Mouse (Mus musculus) CH12.LX (cell line): ENCODE measurements at regions not wholly inside any gene's neighbourhood (a gene's known extent, or its start where the extent isn't known, plus 50 kb on each side); places are given as distances from the start of the nearest gene placed in this dataset.

ENCODE experiments used
- DNase-seq: peaks from one replicate; pipeline ENCODE4 v3.0.0-alpha.2; 2013; ENCODE audit errors: extremely low read depth
- H3K27ac ChIP-seq: 2 replicates; pipeline ENCODE4 v1.5.1; 2012; ENCODE audit warnings: low read depth, mild to moderate bottlenecking, control low read depth, moderate library complexity; ENCODE audit not compliant: insufficient read depth
- H3K27me3 ChIP-seq: replicated peaks from 2 replicates; pipeline ENCODE3; 2012; ENCODE audit warnings: inconsistent platforms
- H3K36me3 ChIP-seq, 2 experiments: replicated peaks in 1 of 2; 2 replicates each; pipeline versions ENCODE3 to v1.6.1; 2012; ENCODE audit warnings: inconsistent platforms in 1 of 2, low read length in 1 of 2, mild to moderate bottlenecking in 1 of 2, mixed read lengths in 1 of 2, moderate library complexity in 1 of 2; ENCODE audit not compliant: control insufficient read depth in 1 of 2, insufficient read depth in 1 of 2
- H3K4me1 ChIP-seq, 2 experiments: 2 replicates each; pipeline ENCODE4 v1.6.1; 2012; ENCODE audit warnings: inconsistent platforms in 1 of 2, moderate library complexity in 1 of 2; ENCODE audit not compliant: insufficient read depth in 2 of 2, control insufficient read depth in 1 of 2
- H3K4me2 ChIP-seq: 2 replicates; pipeline ENCODE4 v1.6.1; 2012; ENCODE audit warnings: low read depth, mild to moderate bottlenecking, control low read depth; ENCODE audit not compliant: poor library complexity, insufficient read depth, severe bottlenecking
- H3K4me3 ChIP-seq, 3 experiments: fragments of 150-350 bp in 1 of 3; sonication (generic) in 1 of 3; replicated peaks in 1 of 3; 2 replicates each; pipeline versions ENCODE3 to v1.5.1; 2011 to 2012; ENCODE audit warnings: low read depth in 2 of 3, low read length in 2 of 3, mild to moderate bottlenecking in 2 of 3, moderate library complexity in 2 of 3, control low read depth in 1 of 3, improper control_type of control experiment in 1 of 3, inconsistent platforms in 1 of 3, mixed read lengths in 1 of 3; ENCODE audit not compliant: poor library complexity in 1 of 3
- H3K79me2 ChIP-seq: replicated peaks from 2 replicates; pipeline ENCODE4 v1.6.1; 2012; ENCODE audit warnings: mild to moderate bottlenecking, moderate library complexity; ENCODE audit not compliant: control insufficient read depth, poor library complexity, insufficient read depth, severe bottlenecking; ENCODE audit errors: extremely low read depth
- H3K9ac ChIP-seq: 2 replicates; pipeline ENCODE4 v1.6.1; 2012; ENCODE audit warnings: low read depth, mild to moderate bottlenecking, control low read depth, moderate library complexity; ENCODE audit not compliant: insufficient read depth
- H3K9me3 ChIP-seq: replicated peaks from 2 replicates; pipeline ENCODE3; 2012; ENCODE audit warnings: low read length, inconsistent platforms, mixed read lengths
- BHLHE40 ChIP-seq: IDR thresholded peaks from 2 replicates; pipeline ENCODE4 v1.6.1; 2011; ENCODE audit warnings: mild to moderate bottlenecking, low read depth, low read length, improper control_type of control experiment
- CHD1 ChIP-seq: IDR thresholded peaks from 2 replicates; pipeline ENCODE4 v1.6.1; 2012; ENCODE audit warnings: low read depth, low read length, improper control_type of control experiment, inconsistent platforms
- CHD2 ChIP-seq: IDR thresholded peaks from 2 replicates; pipeline ENCODE4 v1.6.1; 2011; ENCODE audit warnings: low read length, improper control_type of control experiment
- CTCF ChIP-seq, 2 experiments: IDR thresholded peaks in 1 of 2; conservative IDR thresholded peaks in 1 of 2; 2 replicates each; pipeline ENCODE4 v1.5.1; 2011 to 2012; ENCODE audit warnings: low read depth in 2 of 2, low read length in 2 of 2, improper control_type of control experiment in 1 of 2, inconsistent platforms in 1 of 2, mild to moderate bottlenecking in 1 of 2, moderate library complexity in 1 of 2
- E2F4 ChIP-seq: IDR thresholded peaks from 2 replicates; pipeline ENCODE4 v1.6.1; 2011; ENCODE audit warnings: low read depth, low read length, improper control_type of control experiment; ENCODE audit not compliant: insufficient replicate concordance
- EP300 ChIP-seq: IDR thresholded peaks from 2 replicates; pipeline ENCODE4 v1.6.1; 2011; ENCODE audit warnings: low read length, improper control_type of control experiment
- ETS1 ChIP-seq: conservative IDR thresholded peaks from 2 replicates; pipeline ENCODE4 v1.6.1; 2012; ENCODE audit warnings: low read depth, mild to moderate bottlenecking, inconsistent platforms, low read length, improper control_type of control experiment, moderate library complexity
- HCFC1 ChIP-seq: IDR thresholded peaks from 2 replicates; pipeline ENCODE4 v1.6.1; 2012; ENCODE audit warnings: low read depth, mild to moderate bottlenecking, inconsistent platforms, low read length, improper control_type of control experiment
- JUND ChIP-seq: conservative IDR thresholded peaks from 2 replicates; pipeline ENCODE4 v1.6.1; 2011; ENCODE audit warnings: low read depth, low read length, improper control_type of control experiment
- KAT2A ChIP-seq: IDR thresholded peaks from 2 replicates; pipeline ENCODE4 v1.6.1; 2012; ENCODE audit warnings: low read length, improper control_type of control experiment, inconsistent platforms; ENCODE audit not compliant: insufficient replicate concordance
- MAX ChIP-seq: IDR thresholded peaks from 2 replicates; pipeline ENCODE4 v1.6.1; 2011; ENCODE audit warnings: low read length, improper control_type of control experiment
- MEF2A ChIP-seq: IDR thresholded peaks from 2 replicates; pipeline ENCODE4 v1.6.1; 2014; ENCODE audit warnings: low read depth, mild to moderate bottlenecking, inconsistent platforms, low read length, improper control_type of control experiment, borderline replicate concordance
- MXI1 ChIP-seq: IDR thresholded peaks from 2 replicates; pipeline ENCODE4 v1.6.1; 2011; ENCODE audit warnings: mild to moderate bottlenecking, low read depth, low read length, improper control_type of control experiment
- NELFE ChIP-seq: IDR thresholded peaks from 2 replicates; pipeline ENCODE4 v1.6.1; 2011; ENCODE audit warnings: low read depth, low read length, improper control_type of control experiment
- NRF1 ChIP-seq: IDR thresholded peaks from 2 replicates; pipeline ENCODE4 v1.6.1; 2014; ENCODE audit warnings: low read depth, mild to moderate bottlenecking, inconsistent platforms, low read length, improper control_type of control experiment, moderate library complexity
- PAX5 ChIP-seq: IDR thresholded peaks from 2 replicates; pipeline ENCODE4 v1.6.1; 2012; ENCODE audit warnings: low read length, inconsistent platforms, mixed read lengths
- POLR2AphosphoS2 ChIP-seq: IDR thresholded peaks from 2 replicates; pipeline ENCODE4 v1.6.1; 2011; ENCODE audit warnings: low read depth, low read length, improper control_type of control experiment
- SIN3A ChIP-seq: IDR thresholded peaks from 2 replicates; pipeline ENCODE4 v1.6.1; 2012; ENCODE audit warnings: low read length, improper control_type of control experiment, inconsistent platforms
- TBP ChIP-seq: conservative IDR thresholded peaks from 2 replicates; pipeline ENCODE4 v1.6.1; 2011; ENCODE audit warnings: low read depth, low read length, improper control_type of control experiment
- USF1 ChIP-seq: IDR thresholded peaks from 2 replicates; pipeline ENCODE4 v1.6.1; 2014; ENCODE audit warnings: low read depth, mild to moderate bottlenecking, inconsistent platforms, low read length, improper control_type of control experiment
- USF2 ChIP-seq: conservative IDR thresholded peaks from 2 replicates; pipeline ENCODE4 v1.6.1; 2011; ENCODE audit warnings: low read depth, low read length, improper control_type of control experiment
- ZC3H11A ChIP-seq: IDR thresholded peaks from 2 replicates; pipeline ENCODE4 v1.6.1; 2012; ENCODE audit warnings: low read depth, mild to moderate bottlenecking, inconsistent platforms, low read length, improper control_type of control experiment
- ZKSCAN1 ChIP-seq: IDR thresholded peaks from 2 replicates; pipeline ENCODE4 v1.6.1; 2012; ENCODE audit warnings: low read depth, inconsistent platforms, low read length, improper control_type of control experiment, borderline replicate concordance
- ZMIZ1 ChIP-seq: IDR thresholded peaks from 2 replicates; pipeline ENCODE4 v1.6.1; 2012; ENCODE audit warnings: low read depth, mild to moderate bottlenecking, inconsistent platforms, low read length, improper control_type of control experiment
- ZNF384 ChIP-seq: IDR thresholded peaks from 2 replicates; pipeline ENCODE4 v1.6.1; 2012; ENCODE audit warnings: low read depth, low read length, improper control_type of control experiment, inconsistent platforms
- dilution Hi-C: fragments of 300-500 bp; cut with MboI; formaldehyde crosslinking; loops from 2 replicates; pipeline ENCODE4 v1.14.3; 2020; ENCODE audit warnings: low sequenced_read_pairs; ENCODE audit not compliant: extremely low pct_unique_long_range_greater_than_20kb, extremely low pct_ligation_motif_present
- in situ Hi-C: fragments of 300-500 bp; cut with MboI; formaldehyde crosslinking; loops from 3 replicates; pipeline ENCODE4 v1.14.3; 2019; ENCODE audit warnings: low sequenced_read_pairs, low pct_ligation_motif_present, low pct_unique_long_range_greater_than_20kb, mixed read lengths

- DNase-seq: no peak
- no peaks in the 10 kb centered on the region for H3K9me3 ChIP-seq
- H3K27me3 ChIP-seq: no peaks in the 10 kb centered on the region
- no peak overlapping the region for H3K4me3 ChIP-seq
- dilution Hi-C loops: no loop called here
- H3K79me2 ChIP-seq: no peaks in the 10 kb centered on the region
- H3K27ac ChIP-seq: no peak overlapping the region
- in situ Hi-C loops: no loop called here
- no peak overlapping the region for H3K9ac ChIP-seq
- no peaks in the 10 kb centered on the region for H3K36me3 ChIP-seq
- TF ChIP-seq NELFE (no peak), POLR2AphosphoS2 (no peak), EP300 (no peak), USF2 (no peak), CHD1 (no peak), BHLHE40 (no peak), ZC3H11A (no peak), PAX5 (no peak), CHD2 (no peak), CTCF (conservative IDR thresholded peaks at IDR 0.05 in 1 of 2, IDR thresholded peaks at IDR 0.05 in 1 of 2; ENCODE audit: low read depth in 2 of 2, low read length in 2 of 2) (no peak), MEF2A (no peak), KAT2A (no peak), ETS1 (no peak), HCFC1 (no peak), USF1 (no peak), ZKSCAN1 (no peak), ZNF384 (no peak), TBP (no peak), MXI1 (no peak), MAX (no peak)
- H3K4me2 ChIP-seq: no peak overlapping the region
- H3K4me1 ChIP-seq: peaks cover 6 to 15% of the 10 kb centered on the region in 2 experiments
Observed at GRCm38 (mm10) chr2:45227276-45227944, 110.2 kb upstream of the Zeb2 start.

DNA sequence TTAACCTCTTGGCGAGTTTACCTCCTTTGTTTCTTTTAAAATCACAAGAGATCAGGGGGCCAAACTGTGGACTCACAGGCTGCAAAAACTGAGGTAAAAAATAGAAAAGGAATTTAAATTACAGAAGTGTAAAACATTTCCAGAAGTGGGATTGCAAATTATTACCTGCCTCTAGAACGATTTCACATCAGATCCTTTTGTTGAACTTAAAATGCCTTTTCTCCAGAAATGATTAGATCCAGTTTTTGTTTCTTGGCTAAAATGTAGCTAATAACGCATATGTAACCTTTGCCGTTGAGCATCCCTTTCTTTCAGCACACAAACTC, 108.8 kb upstream of the Zeb2 start:
- dilution Hi-C loops (no loop called here), in situ Hi-C loops (no loop called here)
- TF ChIP-seq JUND (no peak), E2F4 (no peak), ETS1 (no peak), NRF1 (no peak), ZKSCAN1 (no peak), CHD1 (no peak), SIN3A (no peak), ZMIZ1 (no peak), POLR2AphosphoS2 (no peak)
- H3K9me3 ChIP-seq: no peaks in the 10 kb centered on the region
- H3K9ac ChIP-seq: no peak overlapping the region
- H3K4me3 ChIP-seq: no peak overlapping the region
- H3K27ac ChIP-seq: no peak overlapping the region
- H3K4me2 ChIP-seq: no peak overlapping the region
- DNase-seq: no peak
- no peaks in the 10 kb centered on the region for H3K27me3 ChIP-seq
- no peaks in the 10 kb centered on the region for H3K79me2 ChIP-seq
- peaks cover 5 to 6% of the 10 kb centered on the region in 2 experiments; a peak in 2 of 4 replicates for H3K4me1 ChIP-seq
- H3K36me3 ChIP-seq: no peaks in the 10 kb centered on the region
